Mouse (Mus musculus) retina, postnatal 1 day (tissue): ENCODE measurements at regions not wholly inside any gene's neighbourhood (a gene's known extent, or its start where the extent isn't known, plus 50 kb on each side); places are given as distances from the start of the nearest gene placed in this dataset.

Experiments used
- DNase-seq: peaks from one replicate; pipeline ENCODE4 v3.0.0-alpha.2; 2012

DNA sequence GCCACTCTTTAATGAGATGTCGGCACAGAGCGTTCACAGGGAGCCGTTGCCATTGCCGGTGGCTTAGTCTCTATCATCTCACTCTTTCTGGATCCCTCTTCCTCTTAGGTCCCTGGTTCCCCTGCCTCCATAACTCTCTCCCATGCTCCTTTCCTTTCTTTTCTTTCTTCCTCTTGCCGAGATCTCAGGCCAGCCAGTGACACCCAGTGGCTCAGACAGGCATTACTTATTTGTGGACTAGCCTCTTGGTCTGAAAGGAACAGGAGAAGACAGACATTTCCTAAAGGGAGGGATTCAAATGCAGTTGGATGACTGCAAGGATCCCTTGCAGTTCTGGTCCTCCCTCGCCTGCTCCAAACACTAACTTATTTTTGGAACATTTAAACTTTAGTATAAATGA, 180.5 kb upstream of the Ado start:
- peak; percentile 71 for DNase-seq

DNA sequence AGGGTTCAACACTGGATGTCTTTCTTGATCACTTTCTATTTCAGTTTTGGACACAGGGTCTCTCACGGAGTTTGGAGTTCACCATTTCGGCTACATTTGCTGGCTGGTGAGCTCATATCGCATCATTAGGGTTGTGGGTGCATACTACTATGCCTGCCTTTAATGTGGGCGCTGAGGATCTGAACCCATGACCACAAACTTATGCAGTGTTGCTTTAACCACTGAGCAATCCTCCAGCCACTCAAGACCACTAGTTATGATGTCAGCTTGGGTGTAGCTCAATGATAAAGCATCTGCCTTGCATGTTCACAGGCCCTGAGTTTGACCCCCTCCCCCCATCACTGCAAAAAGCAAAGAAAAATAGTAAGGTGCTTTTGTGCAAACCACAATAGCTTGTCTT, 178.8 kb upstream of the Ado start:
- no peak for DNase-seq

DNA sequence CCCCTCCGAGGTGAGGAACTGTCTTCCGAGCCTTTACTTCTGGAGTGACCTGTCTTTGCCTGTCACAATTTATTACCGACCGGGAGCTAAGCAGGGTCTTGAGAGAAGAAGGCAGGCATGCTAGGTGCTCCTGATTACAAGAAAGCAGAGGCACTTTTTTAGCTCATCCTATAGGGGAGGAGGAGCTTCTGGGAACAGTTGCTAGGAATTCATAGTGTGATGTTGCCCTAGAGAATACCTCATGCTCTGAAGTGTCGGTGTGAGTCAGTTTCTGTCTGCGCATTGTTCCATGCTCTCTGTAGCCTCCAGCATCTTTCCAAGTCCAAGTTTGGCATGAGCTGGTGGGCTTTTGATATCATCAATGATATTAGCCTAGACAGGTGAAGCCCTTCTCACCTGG, 178.0 kb upstream of the Ado start:
- DNase-seq = no peak

DNA sequence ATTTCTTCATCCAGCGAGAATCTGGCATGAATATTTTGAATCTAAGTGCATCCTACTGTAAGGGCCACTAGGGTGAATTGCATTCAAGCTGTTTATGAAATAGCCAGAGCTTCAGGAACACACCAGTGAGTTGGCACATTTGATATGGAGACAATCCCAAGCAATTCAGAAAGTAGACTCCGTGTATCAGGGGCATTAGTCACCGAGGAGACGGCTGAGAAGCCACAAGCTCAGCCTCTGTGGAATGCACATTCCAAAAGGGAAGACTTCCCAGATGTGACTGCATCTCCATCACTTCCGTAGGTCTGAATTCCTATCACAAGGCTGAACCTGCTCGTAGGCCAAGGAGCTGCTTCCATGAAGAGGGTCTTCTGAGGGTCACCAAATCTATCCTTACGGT, 177.6 kb upstream of the Ado start:
- no peak for DNase-seq

DNA sequence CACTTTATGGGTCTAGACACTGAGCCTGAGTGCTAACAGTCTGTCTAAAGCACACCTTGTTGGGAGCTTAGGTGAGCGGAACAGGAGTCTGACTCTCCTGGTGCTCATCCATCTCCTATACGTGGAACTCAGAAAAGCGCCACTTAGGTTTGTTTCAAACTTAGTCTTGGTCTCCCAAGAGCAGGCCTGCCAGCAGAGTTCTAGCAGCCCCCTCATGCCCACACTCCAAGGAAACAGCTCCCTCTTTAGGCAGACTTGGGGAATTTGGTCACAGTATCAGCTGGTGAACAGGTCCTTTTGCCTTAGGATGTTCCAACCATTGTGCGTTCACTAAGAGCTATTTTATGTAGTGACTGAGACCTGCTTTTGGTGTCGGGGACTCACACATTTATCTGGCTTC, 173.0 kb upstream of the Ado start:
- peak; percentile 68 for DNase-seq

DNA sequence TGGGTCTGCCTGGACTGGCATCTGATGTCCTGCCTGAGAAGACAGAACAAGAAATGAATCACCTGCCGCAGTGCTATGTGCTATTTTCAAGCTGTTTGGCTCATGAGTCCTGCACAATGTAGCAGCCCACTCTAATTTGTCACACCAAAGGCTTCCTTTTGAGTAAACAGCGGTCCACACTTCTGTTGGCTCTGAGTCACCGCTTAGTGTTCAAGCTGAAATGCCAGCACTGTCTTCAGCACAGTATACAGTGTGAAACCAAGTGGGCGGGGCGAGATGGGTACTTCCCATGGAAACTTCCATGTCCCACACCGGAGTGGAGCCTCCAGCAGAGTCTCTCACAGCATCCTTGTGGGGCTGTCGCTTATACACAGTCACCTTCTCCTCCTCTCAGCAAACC, 168.8 kb upstream of the Ado start:
- no peak for DNase-seq

DNA sequence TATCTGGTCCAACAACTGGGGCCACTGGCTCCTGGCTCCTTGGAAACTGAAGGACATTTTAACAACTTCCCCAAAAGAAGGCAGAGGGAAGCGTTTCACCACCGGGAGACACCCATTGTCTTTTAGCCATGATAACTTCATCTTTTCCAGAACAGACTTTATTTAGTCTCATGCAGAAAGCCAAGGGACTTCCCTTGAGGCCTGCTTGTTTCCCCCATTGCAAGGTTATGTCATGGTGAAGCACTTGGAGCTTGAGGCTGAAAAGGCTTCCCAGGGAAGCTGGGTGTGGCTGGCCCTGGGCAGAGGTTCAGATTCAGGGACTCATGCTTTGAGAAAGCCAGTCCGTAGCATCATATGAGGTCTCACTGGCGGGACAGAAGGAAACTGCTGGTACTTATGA, 166.3 kb upstream of the Ado start:
- DNase-seq = no peak

DNA sequence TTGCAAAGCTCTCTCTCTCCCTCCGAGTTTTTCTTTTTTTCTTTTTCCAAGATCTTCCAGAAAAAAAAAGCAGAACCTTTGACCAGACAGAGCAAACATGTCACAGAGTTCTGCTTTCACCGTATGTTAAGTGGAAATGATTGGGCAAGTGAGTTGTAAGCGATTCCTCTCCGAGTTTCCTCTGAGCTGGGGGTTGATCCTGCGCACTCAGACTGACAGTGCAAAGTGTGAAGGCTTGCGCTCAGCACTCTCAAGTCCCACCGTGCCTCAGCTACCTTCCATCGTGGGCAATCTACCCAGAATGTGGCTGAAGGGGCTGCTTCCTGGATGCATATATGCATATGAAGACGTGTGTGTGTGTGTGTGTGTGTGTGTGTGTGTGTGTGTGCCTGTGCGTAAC, 164.3 kb upstream of the Ado start:
- DNase-seq = no peak

DNA sequence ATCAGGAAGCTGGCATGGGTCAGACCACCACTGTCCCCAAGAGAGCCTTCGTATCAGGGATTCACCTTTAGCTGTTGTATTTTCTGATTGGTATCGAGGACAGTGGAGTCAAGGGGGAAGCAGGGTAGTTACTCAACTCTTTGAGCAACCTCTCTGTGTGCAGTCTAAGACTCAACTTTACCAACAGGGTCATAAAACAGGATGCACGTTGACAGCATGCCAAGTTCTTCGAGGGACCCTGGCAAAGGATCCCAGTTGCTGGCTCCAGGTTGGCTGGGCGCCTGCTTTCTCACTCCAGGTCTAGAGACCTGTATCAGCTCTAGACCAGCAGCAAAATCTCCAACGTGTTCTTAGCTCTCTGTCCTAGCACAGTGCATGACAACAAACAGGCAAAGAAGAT, 163.9 kb upstream of the Ado start:
- DNase-seq = no peak

DNA sequence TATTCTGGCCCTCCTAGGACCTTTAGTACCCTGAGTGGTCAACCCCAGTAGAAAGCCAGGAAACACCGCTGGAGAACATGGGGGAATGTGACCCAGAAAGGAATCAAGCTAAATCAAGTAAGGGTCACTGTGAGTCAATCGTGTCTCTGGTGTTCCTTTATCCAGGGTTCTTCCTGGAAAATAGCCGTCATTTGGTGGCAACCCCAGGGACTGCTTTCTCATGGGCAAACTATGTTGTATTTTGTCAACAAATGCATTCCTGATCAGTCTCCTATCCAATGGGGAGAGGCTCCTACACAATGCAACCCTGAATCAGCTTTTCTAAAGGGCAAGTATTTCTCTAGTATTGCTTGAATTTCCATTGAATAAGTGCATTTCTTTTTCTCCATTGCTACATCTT, 163.2 kb upstream of the Ado start:
- no peak for DNase-seq

DNA sequence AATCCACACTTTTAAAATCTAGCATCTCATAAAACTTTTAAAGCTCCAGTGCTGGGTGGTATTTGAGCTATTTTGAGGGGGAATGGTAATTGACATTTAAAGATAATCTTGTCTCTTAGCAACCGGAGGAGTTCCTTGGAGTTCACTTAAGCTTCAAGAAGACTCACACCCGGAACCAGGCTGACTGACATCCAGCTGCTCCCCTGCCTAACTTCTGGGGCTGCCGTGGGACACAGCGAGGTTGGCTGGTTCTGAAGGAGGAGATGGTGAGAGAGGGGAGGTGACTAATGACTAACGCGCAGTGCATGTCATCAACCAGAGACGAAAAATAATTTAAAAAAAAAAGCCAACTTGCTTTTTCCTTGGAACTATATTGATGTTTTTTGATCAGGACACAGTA, 157.7 kb upstream of the Ado start:
- no peak for DNase-seq

DNA sequence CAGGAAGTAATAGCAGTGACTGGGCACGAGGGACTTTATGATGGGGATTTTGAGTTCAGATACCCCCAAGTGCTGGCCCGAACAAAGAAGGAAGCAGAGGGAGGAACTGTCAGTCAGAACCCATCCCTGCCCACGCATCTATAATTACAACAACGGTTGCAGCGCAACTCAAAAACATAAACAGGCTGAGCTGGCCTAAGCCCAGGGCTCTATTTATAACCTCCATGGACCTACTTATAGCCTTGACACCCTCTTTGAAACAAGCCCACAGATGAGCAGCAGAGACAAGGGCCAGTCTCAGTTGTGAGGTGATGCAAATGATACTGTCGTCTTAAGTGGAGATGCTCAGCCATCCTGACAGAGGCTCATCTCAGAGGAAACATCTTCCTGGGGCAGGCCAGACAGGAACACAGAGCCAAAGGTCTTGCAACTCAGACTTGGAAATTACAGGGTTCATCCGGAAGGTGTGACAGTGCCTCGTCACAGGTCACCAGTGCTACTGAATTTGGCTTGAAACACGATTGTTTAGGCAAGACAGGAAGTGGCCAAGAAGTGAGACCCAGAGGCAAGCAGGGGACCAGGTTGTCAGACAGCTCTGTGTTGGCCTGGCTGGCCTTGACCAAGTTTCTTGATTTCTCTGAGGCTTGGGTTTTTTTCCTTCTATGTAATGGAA, 154.2 kb upstream of the Ado start:
- DNase-seq = no peak

DNA sequence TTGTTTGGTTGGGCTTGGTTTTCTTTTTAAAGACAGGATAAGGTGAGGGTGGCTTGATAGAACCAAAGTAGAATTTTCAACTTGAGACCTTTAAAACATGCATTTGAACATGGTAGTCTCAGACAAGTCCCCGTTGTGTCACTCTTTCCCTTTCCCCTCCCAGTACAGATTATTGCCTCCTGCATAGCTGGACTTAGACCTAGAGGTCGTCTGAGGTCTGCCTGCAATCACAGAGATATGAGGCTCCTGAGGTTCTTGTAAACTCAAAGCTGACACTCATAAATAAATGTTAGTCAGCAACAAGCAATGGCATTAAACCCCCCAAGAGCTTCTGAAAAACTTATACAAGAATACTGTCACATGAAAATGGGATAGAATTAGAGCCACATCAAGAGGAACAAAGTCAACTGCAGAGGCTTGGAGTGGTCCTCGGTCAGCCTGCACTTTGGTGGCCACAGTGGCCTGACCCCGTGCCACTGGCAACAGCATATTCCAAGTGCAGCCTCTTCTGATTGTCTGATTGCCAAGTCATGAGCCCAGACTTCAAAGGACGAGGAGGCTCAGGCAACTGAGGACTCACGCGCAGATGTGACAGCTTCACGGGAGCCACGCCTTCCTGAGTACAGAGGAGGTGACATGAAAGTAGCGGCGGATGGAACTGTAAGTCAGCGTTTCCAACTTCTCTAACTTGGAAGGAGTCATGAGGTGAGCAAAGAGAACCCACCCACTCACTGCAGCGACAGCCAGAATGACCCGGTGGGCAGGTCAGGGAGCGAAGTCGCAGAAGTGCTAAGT, 148.8 kb upstream of the Ado start:
- no peak for DNase-seq

DNA sequence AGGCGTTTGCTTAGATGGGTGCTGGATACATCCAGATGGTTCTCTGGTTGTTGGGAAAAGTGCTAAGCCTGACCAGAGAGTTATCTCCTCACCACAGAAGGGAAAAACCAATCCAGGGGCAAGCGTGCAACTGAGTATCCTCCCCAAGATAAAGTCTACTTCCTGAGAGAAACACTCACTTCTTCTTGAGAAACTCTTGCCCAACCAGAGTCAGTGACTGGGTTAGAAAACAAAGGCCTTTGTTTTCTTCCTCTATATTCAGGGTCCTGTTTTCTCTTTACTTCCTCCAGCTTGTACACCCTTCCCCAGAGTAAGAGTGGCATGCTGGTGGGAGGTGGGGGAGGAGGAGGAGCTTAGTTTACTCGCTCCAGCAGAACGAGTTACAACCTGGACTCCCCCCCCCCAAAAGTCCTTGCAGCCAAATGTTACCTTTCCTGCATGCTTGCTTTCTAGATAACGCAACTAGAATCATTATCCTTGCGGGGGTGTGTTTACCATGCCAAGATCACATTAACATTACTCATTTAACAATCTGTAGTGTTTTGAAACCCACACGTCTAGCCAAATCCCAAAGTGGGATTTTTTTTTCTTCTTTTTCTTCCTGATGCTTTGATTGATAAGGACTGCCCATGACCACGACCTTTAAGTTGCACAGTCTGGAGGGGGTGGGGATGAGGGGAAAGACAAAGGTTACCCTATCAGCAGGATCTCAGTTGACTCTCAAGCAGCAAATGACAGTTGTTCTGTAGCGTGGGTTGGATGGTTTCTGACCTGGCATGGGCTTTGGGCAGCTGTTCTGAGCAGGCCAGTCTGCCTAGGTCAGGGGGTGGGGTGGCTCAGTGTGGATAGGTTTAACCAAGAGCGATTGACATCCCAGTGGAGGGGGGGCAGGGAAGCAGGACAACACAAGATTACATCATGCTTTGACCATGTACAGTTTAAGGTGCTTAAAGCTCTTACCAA, 147.4 kb upstream of the Ado start:
- no peak for DNase-seq

DNA sequence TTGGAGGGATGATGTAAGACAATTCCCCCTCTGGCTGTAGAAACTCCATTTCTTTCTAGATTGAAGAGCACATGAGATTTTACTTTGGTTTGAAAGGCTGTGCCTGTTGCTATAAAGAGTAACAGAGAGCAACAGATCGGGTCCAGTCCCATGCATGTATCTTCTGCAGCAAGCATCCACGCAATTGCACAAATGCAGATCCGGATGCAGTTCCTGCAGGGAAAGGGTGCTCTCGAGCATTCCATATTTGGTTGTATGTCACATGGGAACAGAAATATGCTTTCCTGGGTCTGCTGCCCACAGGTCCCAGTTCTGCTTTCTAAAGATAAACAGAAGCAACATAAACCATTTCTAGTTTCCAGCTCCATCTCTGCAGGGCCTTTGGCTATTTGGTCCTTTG, 146.0 kb upstream of the Ado start:
- DNase-seq = no peak

DNA sequence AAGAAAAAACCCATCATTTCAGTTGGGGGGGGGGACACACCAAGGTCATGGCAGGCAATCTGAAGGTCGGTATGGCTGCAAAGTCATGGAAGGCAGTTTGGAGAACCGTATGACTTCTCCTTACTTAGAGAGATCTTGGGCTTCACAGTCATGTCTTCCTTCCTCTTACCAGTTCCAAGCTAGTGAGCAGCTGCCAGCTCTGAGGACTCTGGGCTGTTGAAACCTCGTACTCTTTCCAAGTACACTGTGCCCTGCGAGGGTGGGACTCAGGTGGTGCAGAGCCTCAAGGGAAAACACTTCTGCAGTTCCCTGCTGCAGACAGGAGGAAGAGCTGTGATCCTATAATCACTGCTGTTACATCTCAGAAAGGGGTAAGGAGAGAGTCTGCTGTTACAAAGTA, 144.8 kb upstream of the Ado start:
- no peak for DNase-seq

DNA sequence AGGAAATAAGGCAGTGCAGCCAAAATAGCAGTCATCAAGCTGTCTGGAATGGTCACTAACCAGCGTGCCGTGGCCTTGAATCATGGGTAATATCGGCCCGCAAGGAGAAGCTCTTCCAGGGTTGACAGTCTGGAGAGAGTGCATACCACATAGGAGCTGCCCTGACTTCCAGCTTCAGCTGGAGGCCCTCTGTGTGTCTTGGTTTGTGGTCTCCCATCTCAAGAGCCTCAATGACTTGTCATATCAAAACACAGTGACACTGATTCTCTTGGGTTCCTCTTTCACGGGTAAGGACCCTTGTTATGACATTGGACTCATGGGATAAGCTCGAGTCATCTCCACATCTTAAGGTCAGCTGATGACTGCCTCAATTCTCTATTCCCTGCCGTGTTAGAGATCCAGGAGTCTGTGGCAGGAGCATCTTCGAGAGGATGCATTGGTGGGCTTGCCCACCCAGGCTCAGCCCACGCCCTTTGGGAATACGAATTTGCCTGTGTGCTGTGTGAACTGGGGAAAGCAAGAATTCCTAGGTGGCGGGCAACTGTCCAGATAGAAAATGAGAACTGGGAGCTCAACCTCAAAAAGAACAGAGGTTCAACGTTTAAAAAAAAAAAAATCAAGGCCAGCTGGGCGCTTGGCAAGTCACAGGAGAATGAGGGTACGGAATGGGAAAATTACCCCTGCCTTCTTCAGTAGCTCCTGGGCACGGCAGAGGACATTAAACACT, 141.4 kb upstream of the Ado start:
- no peak for DNase-seq

DNA sequence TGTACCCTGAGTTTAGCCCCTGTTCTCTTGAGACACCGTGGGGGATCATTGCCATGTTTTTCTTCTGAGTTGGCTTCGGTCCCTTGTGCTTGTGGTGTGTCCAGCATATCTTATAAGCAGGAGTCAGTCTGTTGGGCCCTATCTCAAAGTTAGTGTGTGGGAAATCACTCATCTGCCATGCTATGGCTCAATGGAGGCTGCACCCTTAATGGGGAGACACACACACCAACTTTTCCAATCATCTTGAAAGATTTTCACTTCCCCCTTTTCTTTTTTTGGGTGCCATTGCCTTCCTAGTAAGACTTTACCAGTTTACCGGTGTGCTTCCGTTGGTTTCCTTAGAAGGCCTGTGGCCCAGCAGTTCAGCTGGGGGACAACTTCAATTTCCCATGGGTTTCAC, 130.6 kb upstream of the Ado start:
- DNase-seq = no peak

DNA sequence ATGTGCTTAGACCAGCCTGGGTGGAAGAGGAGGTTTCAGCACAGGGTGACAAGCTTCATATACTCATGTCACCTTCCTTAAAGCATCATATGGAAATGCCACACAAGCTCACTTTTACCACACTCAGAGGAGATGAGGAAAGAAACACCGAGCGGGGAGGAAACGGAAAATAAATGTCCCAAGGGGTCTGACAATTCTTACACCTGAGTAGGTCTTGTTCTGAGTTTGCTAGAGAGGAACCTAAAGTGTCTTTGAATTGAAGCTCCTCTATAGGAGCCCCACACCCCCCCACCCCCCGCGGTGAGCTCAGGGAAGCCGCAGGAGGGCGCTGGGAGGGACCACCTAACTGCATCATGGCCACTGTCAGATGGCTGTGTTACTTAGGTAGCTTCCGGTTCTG, 124.7 kb upstream of the Ado start:
- no peak for DNase-seq

DNA sequence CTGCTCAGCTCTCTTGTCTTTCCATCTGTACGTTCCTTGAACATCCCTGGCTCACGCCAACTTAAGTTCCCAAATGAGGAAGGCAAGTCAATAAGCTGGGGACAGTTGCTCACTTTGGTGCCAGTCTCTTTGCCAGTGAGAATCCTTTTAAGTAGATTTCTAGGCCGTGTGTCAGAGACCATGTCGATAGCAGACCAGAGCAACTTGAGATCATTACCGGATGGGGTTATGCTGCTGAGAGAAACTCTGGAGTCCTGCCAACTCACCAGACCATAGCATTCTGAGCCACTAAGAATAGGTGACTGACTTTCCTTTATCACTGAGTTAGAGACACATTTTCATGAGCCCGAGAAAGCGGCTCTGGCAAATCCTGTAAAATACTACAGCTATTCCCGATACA, 123.5 kb upstream of the Ado start:
- peak; percentile 57 for DNase-seq

DNA sequence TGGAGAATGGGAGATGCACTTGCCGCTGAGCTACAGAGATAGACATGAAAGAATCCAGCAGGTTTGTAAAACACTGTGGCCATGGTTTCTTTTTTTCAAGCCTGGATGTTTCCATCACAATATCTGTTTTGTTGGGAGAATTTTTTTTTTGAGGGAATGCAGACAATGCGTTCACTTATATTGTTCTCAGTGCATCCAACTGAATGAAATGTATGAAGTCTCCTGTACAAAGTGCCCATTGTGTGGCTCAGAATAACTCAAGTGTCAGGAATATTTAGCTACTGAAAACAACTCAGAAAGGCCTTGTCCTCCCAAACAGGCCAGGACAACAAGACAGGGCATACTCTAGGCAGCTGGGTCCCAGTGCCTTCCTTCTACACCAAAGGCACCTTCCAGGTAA, 120.3 kb upstream of the Ado start:
- DNase-seq = peak; percentile 90

DNA sequence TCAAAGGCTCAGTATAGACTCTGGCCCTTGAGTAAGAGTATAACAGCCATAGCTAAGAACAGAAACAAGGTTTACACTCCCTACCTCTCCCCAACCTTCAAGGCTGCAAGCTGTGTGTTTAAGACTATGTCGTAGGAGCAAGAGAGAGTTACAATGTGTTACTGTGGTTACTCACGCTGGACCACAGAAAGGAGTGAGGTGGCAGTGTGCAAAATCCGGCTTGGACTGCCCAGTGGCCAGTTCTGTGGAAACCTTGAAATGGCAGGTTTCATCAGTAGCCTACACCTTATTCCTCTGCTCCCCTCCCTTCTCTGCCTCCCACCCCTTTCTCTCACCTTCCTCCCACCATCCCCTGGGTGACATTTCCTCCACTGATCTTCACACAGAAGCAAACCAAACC, 114.3 kb upstream of the Ado start:
- DNase-seq = no peak

DNA sequence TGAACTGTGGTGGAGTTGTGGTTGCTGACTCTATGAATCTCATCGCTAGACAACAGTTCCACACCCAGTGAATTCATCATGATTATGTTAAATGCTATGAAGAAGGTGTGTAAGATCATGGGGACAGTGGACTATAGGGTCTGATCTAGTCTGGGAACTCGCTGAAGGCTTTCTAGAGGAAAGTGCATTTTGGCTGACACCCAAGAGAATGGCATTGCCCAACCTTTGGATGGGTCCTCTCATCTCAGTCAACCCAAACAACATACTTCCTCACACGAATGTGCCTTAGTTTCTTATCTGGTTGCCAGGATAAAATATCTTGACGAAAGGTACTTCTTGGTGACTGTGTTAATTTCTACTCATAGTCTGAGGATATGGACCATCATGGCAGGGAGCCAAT, 112.9 kb upstream of the Ado start:
- no peak for DNase-seq
